Mouse (Mus musculus) left cerebral cortex, adult 2 months (tissue): ENCODE results near the gene Fgf14. TPM values are rescaled to one million over a fixed set of nuclear protein-coding genes. Genes with fewer than 3 reads are reported as not detected.
A peak's percentile ranks its signal among the peaks of the same experiment; 100 is the strongest.
"Not testable (repeated sequence)": the region's sequence is repeated elsewhere in the genome, so short reads cannot be mapped to it uniquely, and the experiment has no call there.

ENCODE experiments used
- DNase-seq, 2 experiments: peaks; one replicate each; pipeline ENCODE4 v3.0.0; 2021 to 2022; ENCODE audit warnings: low spot score in 2 of 2, mixed read lengths in 1 of 2; ENCODE audit errors: extremely low spot score in 1 of 2
- H3K27ac ChIP-seq: fragments of 200-600 bp; 2 replicates; pipeline ENCODE4 v1.8.1; 2022
- H3K4me3 ChIP-seq: fragments of 200-600 bp; 2 replicates; pipeline ENCODE4 v1.8.1; 2022
- CTCF ChIP-seq: fragments of 200-600 bp; IDR thresholded peaks from 2 replicates; pipeline ENCODE4 v1.8.1; 2022; ENCODE audit warnings: antibody characterized with exemption, mild to moderate bottlenecking, moderate library complexity
- intact Hi-C: fragments of 180-260 bp; cut with DNase I; formaldehyde crosslinking; loops from one replicate; pipeline ENCODE4 v1.15.1; 2025
- total RNA-seq, 2 experiments: library from RNA; stranded (reverse); gene quantifications; 2 replicates each; pipeline ENCODE4 v1.2.3; 2021

Gene Fgf14
- total RNA-seq, 2 experiments from 2014 or later = 54.7 to 55.1 TPM

DNA sequence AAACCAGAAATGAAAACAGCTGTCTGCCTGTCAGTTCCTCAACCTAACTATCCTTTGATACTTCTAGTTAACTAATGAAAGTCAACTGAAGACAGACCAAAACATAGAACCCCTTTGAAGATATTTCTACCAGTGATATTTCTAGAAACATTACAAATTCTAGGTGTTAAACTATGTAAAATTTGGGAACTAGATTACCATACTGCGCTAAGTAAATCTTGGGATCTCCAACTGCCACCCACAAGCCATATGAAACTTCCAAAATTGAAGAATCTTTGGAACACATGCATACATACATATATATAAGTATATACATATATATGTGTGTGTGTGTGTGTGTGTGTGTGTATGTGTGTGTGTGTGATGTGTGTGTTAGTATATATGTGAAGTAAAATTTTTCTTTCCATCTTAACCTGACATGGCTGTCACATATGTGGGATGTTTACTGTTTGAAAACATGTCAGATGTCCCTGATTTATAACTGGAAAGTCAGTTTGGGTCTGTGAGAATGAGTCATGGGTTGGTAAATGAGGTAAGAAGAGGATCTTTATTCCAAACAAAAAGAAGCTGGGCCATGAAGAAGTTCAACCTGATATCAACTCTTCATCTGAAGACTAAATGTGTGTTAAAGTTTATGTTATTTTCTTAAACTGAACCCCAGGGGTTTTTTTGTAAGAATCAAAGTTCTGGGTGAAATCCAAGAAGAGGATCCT is 71.7 kb downstream of the Fgf14 start:
- intact Hi-C loops = no loop called here
- Histone ChIP-seq H3K4me3 (no peak overlapping the region), H3K27ac (peak overlapping the region; percentile 69)
- DNase-seq = no peak
- TF ChIP-seq CTCF = no peak

DNA sequence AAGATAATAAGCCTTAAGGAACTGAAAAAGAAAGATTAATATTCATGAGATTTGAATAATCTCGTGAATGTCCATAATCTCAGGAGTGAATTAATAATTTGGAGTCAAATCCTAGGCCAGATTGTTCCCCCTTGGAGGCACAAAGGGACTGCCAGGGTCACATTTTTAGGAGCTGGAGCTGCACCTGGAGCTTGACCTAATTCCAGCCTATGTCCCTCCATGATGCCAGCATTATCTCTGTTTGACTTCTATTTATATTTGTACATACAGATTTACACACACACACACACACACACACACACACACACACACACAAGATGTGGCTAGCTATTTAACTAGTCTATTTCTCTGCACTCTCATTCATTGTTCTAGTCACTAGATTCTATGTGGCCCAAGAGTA is 100.4 kb downstream of the Fgf14 start:
- intact Hi-C loops = no loop called here
- Histone ChIP-seq H3K27ac (no peak overlapping the region), H3K4me3 (no peak overlapping the region)
- TF ChIP-seq CTCF = no peak
- no peak for DNase-seq

DNA sequence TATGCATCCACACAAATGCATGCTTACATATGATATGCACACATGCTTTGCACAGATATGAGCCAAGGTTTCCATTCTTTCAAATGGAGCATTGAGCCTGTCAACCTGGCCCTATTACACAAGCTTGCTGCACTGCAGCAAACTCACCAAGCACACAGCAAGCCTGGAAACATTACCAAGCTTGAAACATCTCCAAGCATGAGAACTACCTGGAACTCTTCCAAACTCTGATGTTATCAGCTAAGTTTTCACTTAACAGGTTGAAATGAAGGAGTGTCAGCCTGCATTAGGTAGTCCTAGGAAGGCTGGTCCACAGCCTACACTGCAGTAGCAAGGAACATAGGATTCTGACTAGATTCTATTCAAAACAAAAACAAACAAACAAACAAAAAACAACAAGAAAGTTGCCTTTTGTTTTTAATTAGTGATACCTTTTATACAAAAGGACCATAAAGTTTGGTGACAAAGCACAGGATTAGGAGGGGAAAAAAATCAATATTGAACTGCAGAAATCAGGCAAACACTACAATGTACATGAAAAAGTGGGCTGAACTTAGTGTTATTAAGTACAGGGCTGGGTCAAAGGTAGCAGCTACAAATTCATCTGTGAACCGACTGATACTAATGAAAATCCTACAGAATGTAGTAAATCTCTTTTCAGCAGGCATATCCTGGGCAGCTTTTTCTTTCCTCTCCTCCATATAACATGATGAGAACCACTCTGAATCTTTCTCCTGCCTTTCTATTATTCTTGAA is 101.6 kb downstream of the Fgf14 start:
- intact Hi-C loops = no loop called here
- peak overlapping the region; percentile 50; the same call in 1 of the 2 replicates for H3K27ac ChIP-seq
- no peak for DNase-seq

DNA sequence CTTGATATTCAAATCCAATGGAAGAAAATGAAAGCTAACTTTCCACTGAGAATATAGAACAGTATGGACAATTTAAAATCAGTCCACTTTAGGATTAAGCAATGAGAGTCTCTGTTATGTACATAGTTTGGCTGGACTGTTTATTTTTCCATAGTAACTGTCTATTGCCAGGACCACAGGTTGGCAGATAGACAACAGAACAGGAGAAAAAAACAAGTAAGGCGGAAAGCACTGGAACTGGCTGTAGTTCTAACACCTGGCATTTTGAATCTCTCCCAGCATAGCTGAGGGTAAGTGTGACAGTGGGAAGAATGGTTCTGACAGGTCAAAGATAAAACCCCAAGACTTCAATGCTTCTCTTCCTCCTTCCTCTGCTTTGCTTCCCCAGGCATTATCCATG is 110.5 kb downstream of the Fgf14 start:
- H3K27ac ChIP-seq = no peak overlapping the region
- intact Hi-C loops = no loop called here
- no peak for DNase-seq
- no peak overlapping the region for H3K4me3 ChIP-seq
- TF ChIP-seq CTCF = no peak

More for the DNA sequence above, 101.6 kb downstream of the Fgf14 start:
- no peak overlapping the region for H3K4me3 ChIP-seq
- no peak for TF ChIP-seq CTCF

DNA sequence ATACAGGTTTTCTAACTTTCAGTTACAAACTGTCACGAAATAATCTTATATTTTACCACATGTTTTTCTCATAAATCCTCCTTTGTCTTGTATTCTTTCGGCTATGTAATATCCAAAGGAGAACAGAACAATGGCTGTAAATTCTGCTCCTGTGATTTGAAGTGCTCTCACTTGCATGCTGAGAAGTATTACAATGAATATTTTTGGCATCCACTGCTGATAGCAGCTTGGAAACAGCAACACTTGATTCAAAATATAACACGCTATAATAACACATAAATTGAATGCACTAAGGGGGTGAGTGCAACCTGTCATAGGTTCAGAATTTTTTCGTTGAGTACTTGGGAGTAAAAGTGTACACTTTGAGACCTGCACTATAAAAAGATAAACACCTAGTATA is 115.4 kb downstream of the Fgf14 start:
- H3K27ac ChIP-seq = no peak overlapping the region
- intact Hi-C loops = no loop called here
- DNase-seq = no peak
- no peak overlapping the region for H3K4me3 ChIP-seq
- no peak for TF ChIP-seq CTCF

DNA sequence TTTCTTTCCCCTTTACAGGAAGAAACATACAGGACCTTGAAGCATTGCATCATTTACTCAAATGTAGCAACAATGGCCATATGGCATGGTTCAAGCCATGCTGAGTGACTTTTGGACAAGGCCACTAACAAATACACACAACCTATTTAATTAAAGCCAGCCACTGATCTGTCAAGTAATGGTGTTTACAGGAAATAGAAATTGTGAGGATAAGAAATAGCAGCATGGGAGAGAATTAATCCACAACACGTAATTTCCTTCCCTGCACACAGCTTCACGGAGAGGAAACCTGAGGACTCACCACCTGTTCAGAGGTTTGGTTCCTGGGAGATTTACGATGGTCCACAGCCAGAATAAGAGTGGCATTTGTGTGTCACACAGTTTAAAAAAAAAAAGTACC is 140.8 kb downstream of the Fgf14 start:
- intact Hi-C loops = no loop called here
- no peak for TF ChIP-seq CTCF
- H3K27ac ChIP-seq = no peak overlapping the region
- DNase-seq = no peak
- no peak overlapping the region for H3K4me3 ChIP-seq

DNA sequence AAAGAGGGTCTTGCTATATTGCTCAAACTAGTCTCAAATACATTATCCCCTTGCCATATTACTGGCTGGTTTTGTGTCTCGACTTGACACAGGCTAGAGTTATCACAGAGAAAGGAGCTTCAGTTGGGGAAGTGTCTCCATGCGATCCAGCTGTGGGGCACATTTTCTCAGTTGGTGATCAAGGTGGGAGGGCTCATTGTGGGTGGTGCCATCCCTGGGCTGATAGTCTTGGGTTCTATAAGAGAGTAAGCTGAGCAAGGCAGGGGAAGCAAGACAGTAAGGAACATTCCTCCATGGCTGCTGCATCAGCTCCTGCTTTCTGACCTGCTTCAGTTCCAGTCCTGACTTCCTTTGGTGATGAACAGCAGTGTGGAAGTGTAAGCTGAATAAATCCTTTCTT is 141.6 kb downstream of the Fgf14 start:
- H3K4me3 ChIP-seq, DNase-seq, intact Hi-C loops, H3K27ac ChIP-seq: not testable (repeated sequence)

DNA sequence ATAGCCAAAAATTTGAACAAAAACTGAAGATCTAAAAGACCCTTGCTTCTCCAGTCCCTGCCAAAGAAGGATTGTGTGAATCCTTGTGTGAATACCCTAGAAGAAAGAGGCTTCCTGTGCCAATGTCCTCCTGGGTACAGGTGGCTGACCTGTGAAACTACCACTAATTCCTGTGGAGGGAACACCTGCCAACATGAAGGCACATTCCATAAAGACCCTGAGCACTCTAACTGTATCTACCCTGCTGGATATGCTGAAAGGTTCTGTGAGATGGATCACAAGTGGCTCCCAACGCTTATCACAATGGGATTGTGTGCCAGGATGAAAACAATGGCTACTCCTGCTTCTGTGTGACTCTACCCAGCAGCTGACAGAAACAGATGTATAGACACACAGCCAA is 144.9 kb downstream of the Fgf14 start:
- Histone ChIP-seq H3K27ac (no peak overlapping the region), H3K4me3 (no peak overlapping the region)
- no peak for TF ChIP-seq CTCF
- intact Hi-C loops = no loop called here
- no peak for DNase-seq

DNA sequence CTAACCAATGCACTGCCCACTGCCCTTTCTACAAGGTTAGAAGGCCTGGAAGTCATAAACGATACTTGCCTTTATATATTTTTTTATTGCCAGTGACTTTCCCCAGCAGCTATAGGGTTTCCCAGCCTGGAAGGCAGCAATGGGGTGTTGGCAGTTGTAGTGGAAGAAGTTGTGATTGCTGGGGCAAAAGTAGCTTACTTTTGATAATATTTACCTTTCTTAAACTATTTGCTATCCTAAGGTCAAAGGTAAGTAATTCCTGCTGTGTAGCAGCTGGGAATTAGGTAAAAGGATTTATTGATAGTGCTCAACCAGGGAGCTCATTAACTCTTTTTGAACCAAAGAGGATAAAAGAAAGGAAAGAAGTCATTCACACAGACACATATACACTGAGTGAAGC is 164.9 kb downstream of the Fgf14 start:
- no peak for DNase-seq
- TF ChIP-seq CTCF = no peak
- H3K27ac ChIP-seq = no peak overlapping the region

DNA sequence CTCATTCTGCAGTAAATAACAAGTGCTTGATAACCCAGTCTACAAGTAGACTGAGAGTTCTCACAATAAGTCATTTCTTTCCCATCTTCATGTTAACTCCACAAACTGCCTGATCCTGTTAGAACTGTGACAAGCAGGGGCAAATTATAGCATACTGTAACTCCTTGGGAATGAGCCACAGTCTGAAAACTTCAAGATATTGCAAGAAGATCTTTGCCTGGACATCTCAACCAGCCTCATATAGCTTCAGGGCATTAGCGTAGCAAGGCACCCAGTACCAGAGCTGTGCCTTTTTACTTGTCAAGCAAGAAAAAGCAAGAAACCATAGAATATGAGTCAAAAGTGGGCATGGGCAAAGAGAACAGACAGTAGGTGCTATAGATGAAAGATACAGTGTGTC is 188.0 kb downstream of the Fgf14 start:
- H3K27ac ChIP-seq = no peak overlapping the region
- no peak for TF ChIP-seq CTCF
- intact Hi-C loops = no loop called here
- H3K4me3 ChIP-seq = no peak overlapping the region
- DNase-seq = no peak

More for the DNA sequence above, 164.9 kb downstream of the Fgf14 start:
- H3K4me3 ChIP-seq = no peak overlapping the region
- intact Hi-C loops = no loop called here

DNA sequence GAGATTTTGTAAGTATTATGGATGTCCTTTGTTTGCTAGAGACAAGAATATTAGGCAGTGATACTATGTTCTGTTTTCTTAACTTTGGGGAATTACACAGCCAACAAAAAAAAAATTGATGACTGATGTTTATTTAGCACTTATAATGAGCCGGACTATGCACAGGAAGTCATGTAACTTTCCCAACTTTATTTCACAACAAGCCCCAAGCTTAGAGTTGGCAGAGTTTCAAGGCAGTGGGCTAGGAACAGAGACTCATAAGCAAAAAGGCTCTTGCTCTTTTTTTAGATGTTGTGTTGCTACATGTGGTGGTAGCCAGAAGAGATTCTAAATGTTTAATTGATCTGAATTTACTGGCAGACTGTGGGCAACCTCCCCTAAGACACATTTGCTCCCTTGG is 191.7 kb downstream of the Fgf14 start:
- no peak for DNase-seq
- TF ChIP-seq CTCF = no peak
- intact Hi-C loops = no loop called here
- H3K4me3 ChIP-seq = no peak overlapping the region
- no peak overlapping the region for H3K27ac ChIP-seq

DNA sequence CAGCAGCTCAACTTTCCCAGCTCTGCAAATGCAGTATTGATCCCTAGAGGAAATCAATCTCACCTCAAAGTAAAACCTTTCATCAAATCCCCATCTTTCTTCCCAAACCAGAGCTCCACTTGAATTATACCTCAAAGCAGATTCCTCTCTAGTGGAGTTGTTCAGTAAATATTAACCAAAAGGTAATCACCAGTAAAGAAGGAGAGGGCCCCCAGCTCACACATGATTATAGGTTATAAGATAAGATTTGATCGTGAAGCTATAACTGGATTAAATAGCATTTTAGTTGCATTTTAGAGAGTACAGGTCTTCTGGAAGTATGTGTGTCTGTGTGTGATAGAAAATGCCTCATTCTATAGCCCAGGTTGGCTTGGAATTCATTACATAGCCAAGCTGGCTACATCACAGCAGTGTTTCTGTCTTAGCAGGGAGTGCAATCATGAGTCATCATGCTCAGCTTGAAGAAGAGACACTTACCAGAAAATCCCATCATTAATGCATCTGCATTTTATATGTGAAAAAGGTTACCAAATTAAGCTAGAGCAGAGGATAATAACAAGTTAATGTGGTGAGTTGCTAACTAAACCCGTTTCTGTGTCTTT is 202.8 kb downstream of the Fgf14 start:
- TF ChIP-seq CTCF = no peak
- Histone ChIP-seq H3K4me3 (no peak overlapping the region), H3K27ac (peak overlapping the region; percentile 24; the same call in 1 of the 2 replicates)
- intact Hi-C loops = loop anchor here (10.0 kb wide), 1 partner anchor 201 kb away; the partner anchor contains the start of gene Fgf14
- no peak for DNase-seq
